Mouse (Mus musculus): Measurements from ENCODE around the gene Gtf2f1. TPM values are rescaled to one million over a fixed set of nuclear protein-coding genes. Genes with fewer than 3 reads are reported as not detected.
A peak's percentile ranks its signal among the peaks of the same experiment; 100 is the strongest.

Gtf2f1 gene
- polyA plus RNA-seq, 1 experiment from 2014 or later: 62.0 TPM

DNA sequence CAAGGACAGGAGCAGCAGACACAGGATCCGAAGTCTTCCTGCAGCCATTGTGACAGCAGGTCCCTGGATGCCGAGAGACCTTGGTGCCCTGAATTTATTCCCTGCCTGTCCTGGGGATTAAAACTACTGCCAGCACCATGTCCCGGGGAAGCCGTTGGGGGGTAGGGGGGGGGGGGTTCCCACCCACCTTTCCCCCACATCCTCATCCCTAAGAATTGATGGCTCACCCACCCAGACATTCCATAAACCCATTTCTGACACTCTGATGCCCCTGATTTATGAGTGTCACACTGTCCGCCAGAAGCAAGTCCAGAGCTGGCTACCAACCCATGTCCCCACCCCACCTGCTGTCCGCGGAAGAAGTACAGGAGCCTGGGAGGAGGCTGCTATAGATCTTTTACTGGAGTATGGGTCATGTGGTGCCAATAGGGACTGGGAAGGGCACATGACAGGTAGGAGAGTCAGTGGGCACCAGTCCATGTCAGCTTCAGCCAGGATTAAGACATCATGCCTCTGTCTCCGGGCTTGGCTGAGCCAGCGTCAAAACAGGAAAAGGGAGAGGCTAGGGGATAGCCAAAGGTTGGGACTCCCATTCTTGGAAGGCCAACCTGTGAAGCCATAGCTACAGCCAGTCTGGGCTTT, 11.0 kb downstream of the Gtf2f1 start, which contains the start of gene Pspn:
Gene Pspn, minus strand, starts transcription at position 51 of the 642 bp plus-strand sequence.
- Histone ChIP-seq H3K9me3 (no peaks in the 10 kb centered on the region), H3K9ac (no peak within 1 kb of the TSS), H3K4me3 (no peak within 1 kb of the TSS), H3K4me1 (peaks cover 8% of the 10 kb centered on the region), H3K27ac (no peak within 1 kb of the TSS; the same call in 1 of the 2 replicates), H3K27me3 (no peaks in the 10 kb centered on the region), H3K4me2 (replicated peaks) (no peak within 1 kb of the TSS), H3K36me3 (peaks cover 52% of the 10 kb centered on the region)
- 88% methylated on average over 9 of the region's 9 CpGs for WGBS
- ATAC-seq (ENCODE audit: insufficient number of reproducible peaks, insufficient read depth, low FRiP score, low TSS enrichment): no peak

DNA sequence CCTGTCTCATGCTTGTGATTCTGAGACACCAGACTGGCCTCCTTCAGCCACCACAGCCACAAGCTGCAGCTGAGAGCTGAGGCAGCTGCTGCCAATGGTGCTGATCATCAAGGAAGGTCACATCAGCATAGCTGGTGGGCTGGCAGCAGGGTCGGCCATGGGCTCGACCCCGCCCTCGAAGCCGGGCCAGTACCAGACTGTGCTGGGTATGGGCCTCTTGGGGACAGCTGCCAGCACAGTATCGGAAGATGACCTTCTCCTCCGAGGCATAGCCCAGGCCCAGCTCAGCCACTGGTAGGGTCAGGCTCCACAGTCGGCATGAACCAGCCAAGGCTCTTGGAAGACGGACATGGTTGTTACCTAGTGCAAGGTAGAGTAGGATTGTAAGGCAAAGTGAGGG, 11.7 kb downstream of the Gtf2f1 start:
- H3K9ac ChIP-seq: no peak overlapping the region
- no peak for ATAC-seq (ENCODE audit: insufficient number of reproducible peaks, insufficient read depth, low FRiP score, low TSS enrichment)
- peaks cover 52% of the 10 kb centered on the region for H3K36me3 ChIP-seq
- 91% methylated on average over 9 of the region's 9 CpGs for WGBS
- no peak overlapping the region for H3K4me3 ChIP-seq
- peaks cover 8% of the 10 kb centered on the region for H3K4me1 ChIP-seq
- H3K4me2 ChIP-seq (replicated peaks): no peak overlapping the region
- no peak overlapping the region for H3K27ac ChIP-seq
- H3K27me3 ChIP-seq: no peaks in the 10 kb centered on the region
- no peaks in the 10 kb centered on the region for H3K9me3 ChIP-seq

DNA sequence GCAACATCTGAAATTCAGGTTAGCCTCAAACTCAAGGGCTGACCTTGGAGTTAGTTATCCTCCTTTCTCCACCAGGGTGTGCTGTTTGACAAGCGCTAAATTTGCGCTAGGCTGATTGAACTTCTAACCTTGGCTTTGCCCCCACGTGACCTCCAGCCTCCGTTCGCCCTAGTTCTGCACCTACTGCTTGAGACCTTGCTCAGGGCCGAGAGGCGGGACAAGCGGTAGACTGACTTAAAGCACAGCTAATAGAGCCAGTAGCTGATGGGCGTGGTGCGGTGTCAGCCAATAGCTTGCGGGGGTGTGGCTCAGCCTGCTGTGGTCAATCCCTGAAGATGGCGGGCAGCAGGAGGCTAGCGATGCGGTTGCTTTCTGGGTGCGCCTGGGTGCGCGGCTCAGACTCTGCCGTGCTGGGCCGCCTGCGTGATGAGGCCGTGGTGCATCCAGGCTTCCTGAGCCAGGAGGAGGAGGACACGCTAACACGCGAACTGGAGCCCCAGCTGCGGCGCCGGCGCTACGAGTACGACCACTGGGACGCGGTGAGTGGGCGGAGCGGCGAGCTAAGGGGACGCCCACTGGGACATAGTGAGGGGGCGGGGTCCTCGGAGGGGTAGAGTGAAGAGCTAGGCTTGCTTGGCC, 13.9 kb downstream of the Gtf2f1 start, which contains the start of gene Alkbh7:
Gene Alkbh7, plus strand, starts transcription at position 311 of the 639 bp plus-strand sequence.
- Histone ChIP-seq H3K27ac (peak within 1 kb of the TSS; percentile 70), H3K36me3 (peaks cover 53% of the 10 kb centered on the region), H3K4me1 (peaks cover 8% of the 10 kb centered on the region), H3K9ac (peak within 1 kb of the TSS; percentile 49), H3K9me3 (no peaks in the 10 kb centered on the region), H3K27me3 (no peaks in the 10 kb centered on the region), H3K4me3 (peak within 1 kb of the TSS; percentile 70), H3K4me2 (replicated peaks) (peak within 1 kb of the TSS; percentile 69)
- under 1% methylated on average over 38 of the region's 38 CpGs for WGBS
- ATAC-seq (ENCODE audit: insufficient number of reproducible peaks, insufficient read depth, low FRiP score, low TSS enrichment): peak; percentile 97

DNA sequence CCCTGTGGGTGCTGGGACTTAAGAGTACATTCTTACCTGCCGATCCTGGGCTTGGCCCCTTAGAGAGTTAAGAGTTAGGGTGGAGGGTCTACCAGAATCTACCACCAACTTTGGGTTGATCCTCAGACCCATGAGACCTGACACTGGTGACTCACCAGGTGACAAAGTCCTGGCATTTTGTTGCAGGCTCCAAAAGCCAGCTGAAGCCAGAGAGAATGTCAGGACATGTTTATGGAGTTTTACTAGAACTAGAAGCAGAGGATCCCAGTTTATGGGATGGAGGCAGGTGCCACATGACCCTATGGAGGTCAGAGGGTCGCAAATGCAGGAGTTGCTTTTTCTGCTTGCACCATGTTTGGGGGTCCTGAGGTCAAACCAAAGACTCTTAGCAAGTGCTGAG, 14.6 kb downstream of the Gtf2f1 start:
- 79% methylated on average over 2 of the region's 2 CpGs for WGBS
- Histone ChIP-seq H3K27ac (no peak overlapping the region), H3K27me3 (no peaks in the 10 kb centered on the region), H3K4me1 (peaks cover 8% of the 10 kb centered on the region), H3K36me3 (peaks cover 56% of the 10 kb centered on the region), H3K9me3 (no peaks in the 10 kb centered on the region), H3K9ac (no peak overlapping the region), H3K4me2 (replicated peaks) (peak overlapping the region; percentile 69), H3K4me3 (no peak overlapping the region)
- no peak for ATAC-seq (ENCODE audit: insufficient number of reproducible peaks, insufficient read depth, low FRiP score, low TSS enrichment)

DNA sequence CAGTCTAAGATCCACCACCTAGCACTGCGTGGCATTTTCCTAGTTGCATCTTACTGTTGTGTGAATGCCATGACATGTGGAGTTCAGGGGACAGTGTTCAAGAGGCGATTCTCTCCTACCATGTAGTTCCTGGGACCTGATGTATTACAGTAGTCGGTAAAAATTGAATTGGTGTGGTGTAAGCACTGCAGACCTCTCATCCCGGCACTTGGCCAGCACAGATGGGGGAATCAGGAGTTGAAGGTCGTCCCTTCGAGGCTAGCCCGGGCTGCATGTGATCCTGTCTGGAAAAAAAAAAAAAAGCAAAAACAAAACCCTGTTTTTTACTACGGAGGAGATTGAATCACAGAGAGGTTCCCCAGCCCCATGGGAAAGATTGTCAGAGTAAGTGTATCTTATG, 16.0 kb downstream of the Gtf2f1 start:
- Histone ChIP-seq H3K4me1 (peaks cover 14% of the 10 kb centered on the region), H3K9ac (no peak overlapping the region), H3K27me3 (no peaks in the 10 kb centered on the region), H3K36me3 (peaks cover 56% of the 10 kb centered on the region), H3K4me3 (no peak overlapping the region), H3K27ac (no peak overlapping the region), H3K9me3 (no peaks in the 10 kb centered on the region), H3K4me2 (replicated peaks) (no peak overlapping the region)
- ATAC-seq (ENCODE audit: insufficient number of reproducible peaks, insufficient read depth, low FRiP score, low TSS enrichment): no peak
- WGBS: 92% methylated on average over 8 of the region's 8 CpGs

DNA sequence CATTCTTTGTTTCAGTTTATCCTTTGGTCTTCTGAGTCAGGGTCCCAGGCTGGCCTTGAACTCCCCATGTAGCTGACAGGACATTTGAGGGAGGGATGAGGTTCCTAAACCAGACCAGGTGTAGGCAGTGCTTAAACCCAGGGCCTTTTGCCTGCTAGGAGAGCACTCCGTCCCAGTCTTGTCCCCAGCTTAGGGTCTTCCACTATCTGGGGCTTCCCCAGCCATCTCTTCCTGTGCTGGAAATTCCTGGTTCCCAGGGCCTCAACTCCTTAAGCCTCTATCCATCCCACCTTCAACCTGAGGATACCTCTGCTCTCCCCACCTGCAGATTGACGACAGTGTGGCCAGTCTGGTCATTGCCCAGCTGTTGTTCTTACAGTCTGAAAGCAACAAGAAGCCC, 20.1 kb downstream of the Gtf2f1 start:
- Histone ChIP-seq H3K4me1 (peaks cover 6% of the 10 kb centered on the region), H3K9ac (peak overlapping the region; percentile 77), H3K27ac (no peak overlapping the region; the same call in 1 of the 2 replicates), H3K4me2 (replicated peaks) (peak overlapping the region; percentile 68), H3K36me3 (peaks cover 37% of the 10 kb centered on the region), H3K27me3 (no peaks in the 10 kb centered on the region), H3K4me3 (peak overlapping the region; percentile 88), H3K9me3 (no peaks in the 10 kb centered on the region)
- WGBS: 87% methylated on average over 2 of the region's 2 CpGs
- ATAC-seq (ENCODE audit: insufficient number of reproducible peaks, insufficient read depth, low FRiP score, low TSS enrichment): no peak

DNA sequence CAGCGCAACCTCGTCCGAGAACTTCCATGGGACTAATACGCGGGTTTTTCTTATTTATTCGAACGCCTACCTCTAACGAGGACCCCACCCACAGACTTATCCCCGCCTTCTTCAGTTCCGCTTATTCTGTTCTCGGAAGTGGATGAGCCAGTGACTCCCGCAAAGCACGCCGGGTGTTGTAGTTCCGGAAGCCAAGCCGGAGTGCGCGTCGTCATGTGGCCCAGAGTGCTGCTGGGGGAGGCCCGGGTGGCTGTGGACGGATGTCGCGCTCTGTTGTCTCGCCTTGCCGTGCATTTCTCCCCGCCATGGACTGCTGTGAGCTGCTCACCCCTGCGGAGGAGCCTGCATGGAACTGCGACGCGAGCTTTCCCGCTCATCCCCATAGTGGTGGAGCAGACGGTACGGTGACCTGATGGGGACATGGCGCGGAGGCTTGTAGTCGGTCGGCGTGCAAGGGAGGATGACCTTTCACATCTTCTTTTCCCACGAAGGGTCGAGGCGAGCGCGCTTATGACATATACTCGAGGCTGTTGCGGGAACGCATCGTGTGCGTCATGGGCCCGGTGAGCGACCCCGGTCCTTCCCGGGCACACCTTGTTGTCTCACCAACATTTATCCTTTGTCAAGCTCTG, 20.9 kb downstream of the Gtf2f1 start, which contains the start of gene Clpp:
Gene Clpp, plus strand, starts transcription at position 191 of the 632 bp plus-strand sequence.
- ATAC-seq (ENCODE audit: insufficient number of reproducible peaks, insufficient read depth, low FRiP score, low TSS enrichment): peak; percentile 94
- Histone ChIP-seq H3K9me3 (no peaks in the 10 kb centered on the region), H3K9ac (peak within 1 kb of the TSS; percentile 77), H3K27ac (peak within 1 kb of the TSS; percentile 72), H3K27me3 (no peaks in the 10 kb centered on the region), H3K4me1 (peaks cover 6% of the 10 kb centered on the region), H3K4me2 (replicated peaks) (peak within 1 kb of the TSS; percentile 68), H3K4me3 (peak within 1 kb of the TSS; percentile 88), H3K36me3 (peaks cover 33% of the 10 kb centered on the region)
- under 1% methylated on average over 52 of the region's 52 CpGs for WGBS

DNA sequence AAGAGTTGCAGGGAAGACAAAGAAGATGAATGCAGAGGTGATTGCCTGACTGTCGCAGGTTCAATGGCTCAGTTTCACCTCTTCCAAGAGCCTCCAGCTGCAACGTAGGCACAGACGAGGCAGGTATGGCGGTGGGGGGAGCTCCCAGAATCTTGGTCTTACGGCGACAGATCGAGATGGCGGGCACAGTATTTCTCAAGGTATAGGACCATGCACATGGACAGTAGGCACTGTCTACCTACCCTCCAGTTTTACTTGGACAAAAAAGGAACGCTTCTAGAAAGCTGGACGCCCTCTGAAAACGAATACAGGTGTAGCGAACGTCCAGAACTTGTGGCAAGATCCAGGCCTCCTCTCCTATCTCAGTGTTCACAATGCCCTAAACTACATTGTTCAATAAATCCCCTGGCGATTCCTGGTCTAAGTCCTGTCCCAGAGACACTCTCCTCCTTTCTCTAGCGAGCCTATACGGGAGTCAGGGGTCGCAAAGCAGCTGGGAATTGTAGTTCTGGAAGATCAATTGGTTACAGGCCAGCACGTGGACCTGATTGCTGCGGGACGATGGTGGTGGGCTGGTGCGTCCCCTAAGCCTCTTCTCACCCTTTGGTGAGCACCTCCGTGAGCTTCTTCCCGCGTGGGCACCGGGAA, 21.5 kb downstream of the Gtf2f1 start:
- Histone ChIP-seq H3K9ac (peak overlapping the region; percentile 77), H3K9me3 (no peaks in the 10 kb centered on the region)
- peak; percentile 89 for ATAC-seq (ENCODE audit: insufficient number of reproducible peaks, insufficient read depth, low FRiP score, low TSS enrichment)

DNA sequence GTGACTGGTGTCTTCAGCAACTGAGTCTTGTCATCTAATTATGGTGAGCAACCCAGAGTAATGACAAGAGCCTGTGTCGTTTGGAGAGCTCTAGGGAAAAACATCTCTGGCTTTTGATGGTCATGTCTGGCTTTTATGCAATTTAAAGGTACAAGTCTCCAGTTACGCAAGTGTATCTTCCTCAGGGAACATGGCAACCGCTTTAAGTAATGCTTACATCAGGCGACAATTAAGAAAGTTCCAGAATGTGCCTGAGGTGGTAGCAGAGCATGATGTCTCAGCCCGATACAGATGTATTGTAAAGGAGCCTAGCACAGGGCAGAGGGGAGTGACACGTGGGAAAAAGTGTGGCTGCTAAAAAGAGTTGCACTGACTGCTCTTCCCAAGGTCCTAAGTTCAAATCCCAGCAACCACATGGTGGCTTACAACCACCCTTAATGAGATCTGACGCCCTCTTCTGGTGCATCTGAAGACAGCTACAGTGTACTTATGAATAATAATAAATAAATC, 22.1 kb downstream of the Gtf2f1 start:
- H3K9ac ChIP-seq: no peak overlapping the region; the same call in 1 of the 2 replicates
- peaks cover 21% of the 10 kb centered on the region for H3K36me3 ChIP-seq
- peaks cover 6% of the 10 kb centered on the region for H3K4me1 ChIP-seq
- no peaks in the 10 kb centered on the region for H3K9me3 ChIP-seq
- peak overlapping the region; percentile 72; the same call in 1 of the 2 replicates for H3K27ac ChIP-seq
- no peak for ATAC-seq (ENCODE audit: insufficient number of reproducible peaks, insufficient read depth, low FRiP score, low TSS enrichment)
- peak overlapping the region; percentile 88 for H3K4me3 ChIP-seq
- peak overlapping the region; percentile 68 for H3K4me2 ChIP-seq (replicated peaks)
- 68% methylated on average over 7 of the region's 7 CpGs for WGBS
- H3K27me3 ChIP-seq: no peaks in the 10 kb centered on the region

More for the DNA sequence above, 21.5 kb downstream of the Gtf2f1 start:
- Histone ChIP-seq H3K4me2 (replicated peaks) (peak overlapping the region; percentile 68), H3K4me3 (peak overlapping the region; percentile 88), H3K27ac (peak overlapping the region; percentile 72), H3K4me1 (peaks cover 6% of the 10 kb centered on the region), H3K36me3 (peaks cover 27% of the 10 kb centered on the region), H3K27me3 (no peaks in the 10 kb centered on the region)
- whole genome bisulfite sequencing: 4% methylated on average over 25 of the region's 25 CpGs

DNA sequence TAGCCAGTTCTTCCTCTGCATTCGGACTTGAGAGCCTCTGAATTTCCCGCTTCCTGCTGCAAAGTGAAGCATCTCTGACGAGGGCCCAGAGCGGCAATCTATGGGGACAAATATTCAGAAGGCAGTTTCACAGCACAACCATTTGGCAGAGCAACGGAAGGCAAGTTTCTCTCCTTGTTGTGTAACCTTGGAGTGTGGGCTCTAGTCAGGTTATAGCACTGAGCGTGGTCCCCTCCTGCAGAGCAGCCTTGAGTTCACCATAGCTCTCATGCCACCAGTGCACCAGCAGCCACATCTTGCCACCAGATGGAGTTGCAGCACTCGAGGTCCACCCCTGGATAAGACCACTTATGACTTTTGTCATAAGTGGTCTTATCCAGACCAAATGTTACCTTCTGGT, 22.6 kb downstream of the Gtf2f1 start:
- no peak overlapping the region for H3K4me3 ChIP-seq
- H3K4me2 ChIP-seq (replicated peaks): no peak overlapping the region
- no peak for ATAC-seq (ENCODE audit: insufficient number of reproducible peaks, insufficient read depth, low FRiP score, low TSS enrichment)
- 91% methylated on average over 7 of the region's 7 CpGs for WGBS
- H3K9me3 ChIP-seq: no peaks in the 10 kb centered on the region
- no peak overlapping the region; the same call in 1 of the 2 replicates for H3K9ac ChIP-seq
- H3K4me1 ChIP-seq: peaks cover 6% of the 10 kb centered on the region
- H3K27ac ChIP-seq: no peak overlapping the region
- no peaks in the 10 kb centered on the region for H3K27me3 ChIP-seq
- H3K36me3 ChIP-seq: peaks cover 16% of the 10 kb centered on the region

DNA sequence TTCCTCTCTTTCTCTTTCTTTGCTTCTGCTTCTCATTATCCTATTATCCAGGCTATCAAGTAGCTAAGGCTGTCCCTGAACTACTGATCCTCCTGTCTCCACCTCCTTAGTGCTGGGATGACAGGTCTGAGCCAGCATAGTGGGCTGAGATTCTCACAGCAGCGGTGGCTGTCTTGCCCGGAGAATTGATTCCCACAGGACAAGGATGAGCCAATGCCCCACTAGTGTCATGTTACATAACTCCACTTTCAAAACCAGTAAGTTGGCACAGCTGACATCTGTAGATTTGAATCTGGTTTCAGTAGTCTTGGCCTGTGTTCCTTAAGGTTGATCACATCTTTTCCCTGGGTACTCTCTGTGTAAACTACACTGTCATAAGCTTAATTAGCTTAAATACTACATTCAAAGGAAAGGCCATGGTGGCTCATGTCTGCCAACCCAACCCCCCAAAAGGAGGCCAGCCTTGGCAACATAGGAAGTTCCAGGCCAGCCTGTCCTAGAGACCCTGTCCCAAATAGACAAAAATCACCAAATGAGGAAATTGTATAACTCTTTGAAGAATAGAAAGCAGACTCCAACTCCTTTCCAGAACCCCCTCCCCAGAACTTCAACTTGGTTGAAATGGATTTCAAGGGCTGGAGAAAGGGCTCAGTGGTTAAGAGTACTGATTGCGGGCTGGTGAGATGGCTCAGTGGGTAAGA, 24.8 kb downstream of the Gtf2f1 start:
- no peak for ATAC-seq (ENCODE audit: insufficient number of reproducible peaks, insufficient read depth, low FRiP score, low TSS enrichment)
- no peaks in the 10 kb centered on the region for H3K27me3 ChIP-seq
- 75% methylated on average over 3 of the region's 3 CpGs for WGBS
- H3K36me3 ChIP-seq: no peaks in the 10 kb centered on the region
- no peak overlapping the region for H3K27ac ChIP-seq
- no peaks in the 10 kb centered on the region for H3K9me3 ChIP-seq
- H3K9ac ChIP-seq: no peak overlapping the region
- no peak overlapping the region for H3K4me3 ChIP-seq
- no peak overlapping the region for H3K4me2 ChIP-seq (replicated peaks)
- peaks cover 6% of the 10 kb centered on the region for H3K4me1 ChIP-seq

All from embryonic facial prominence, embryonic 12.5 days (tissue).